Mouse (Mus musculus) liver, adult (tissue): ENCODE results near the gene Ddx39.

Source experiments
- GATA4 ChIP-seq: IDR thresholded peaks from 2 replicates; pipeline ENCODE4 v1.6.1; 2014; ENCODE audit warnings: mild to moderate bottlenecking, low read length; ENCODE audit not compliant: insufficient replicate concordance

The Ddx39 gene

GRCm38 (mm10) chr8:83694369-83695160 is 20.4 kb upstream of the Ddx39 start:
- no peak for TF ChIP-seq GATA4

- TF ChIP-seq GATA4: no peak
Measured at GRCm38 (mm10) chr8:83695351-83696106, 19.4 kb upstream of the Ddx39 start.

GRCm38 (mm10) chr8:83697374-83698220 is 17.4 kb upstream of the Ddx39 start:
- peak; percentile 44; the same call in 1 of the 2 replicates for TF ChIP-seq GATA4

- TF ChIP-seq GATA4: no peak
Measured at GRCm38 (mm10) chr8:83698291-83698660, 16.7 kb upstream of the Ddx39 start.

GRCm38 (mm10) chr8:83698661-83699453 is 16.1 kb upstream of the Ddx39 start, which contains the start of gene Pkn1:
Gene Pkn1, minus strand, starts transcription at chr8:83699179.
- no peak for TF ChIP-seq GATA4

- no peak for TF ChIP-seq GATA4
Measured at GRCm38 (mm10) chr8:83699566-83699965, 15.4 kb upstream of the Ddx39 start.

GRCm38 (mm10) chr8:83700423-83701085 is 14.4 kb upstream of the Ddx39 start:
- TF ChIP-seq GATA4: no peak

GRCm38 (mm10) chr8:83703426-83703825 is 11.6 kb upstream of the Ddx39 start:
- no peak for TF ChIP-seq GATA4

GRCm38 (mm10) chr8:83706411-83706810 is 8.6 kb upstream of the Ddx39 start:
- TF ChIP-seq GATA4: no peak

- no peak for TF ChIP-seq GATA4
Measured at GRCm38 (mm10) chr8:83707554-83707953, 7.4 kb upstream of the Ddx39 start.

- no peak for TF ChIP-seq GATA4
Measured at GRCm38 (mm10) chr8:83714676-83715030, 324 bp upstream of the Ddx39 start.

GRCm38 (mm10) chr8:83715771-83716170 is 794 bp downstream of the Ddx39 start:
- no peak for TF ChIP-seq GATA4

- no peak for TF ChIP-seq GATA4
Measured at GRCm38 (mm10) chr8:83716563-83716962, 1.6 kb downstream of the Ddx39 start.

- no peak for TF ChIP-seq GATA4
Measured at GRCm38 (mm10) chr8:83719048-83719447, 4.1 kb downstream of the Ddx39 start.
